Mouse (Mus musculus) erythroblast, embryonic 14.5 days (primary cell): ENCODE data around the gene Mfsd4a.

Experiments
- GATA1 ChIP-seq: IDR thresholded peaks from 2 replicates; pipeline ENCODE4 v1.6.1; 2012; ENCODE audit warnings: low read length, inconsistent platforms, mixed read lengths
- TAL1 ChIP-seq: IDR thresholded peaks from 3 replicates; pipeline ENCODE4 v1.6.1; 2012; ENCODE audit warnings: low read length, inconsistent platforms, mixed read lengths

DNA sequence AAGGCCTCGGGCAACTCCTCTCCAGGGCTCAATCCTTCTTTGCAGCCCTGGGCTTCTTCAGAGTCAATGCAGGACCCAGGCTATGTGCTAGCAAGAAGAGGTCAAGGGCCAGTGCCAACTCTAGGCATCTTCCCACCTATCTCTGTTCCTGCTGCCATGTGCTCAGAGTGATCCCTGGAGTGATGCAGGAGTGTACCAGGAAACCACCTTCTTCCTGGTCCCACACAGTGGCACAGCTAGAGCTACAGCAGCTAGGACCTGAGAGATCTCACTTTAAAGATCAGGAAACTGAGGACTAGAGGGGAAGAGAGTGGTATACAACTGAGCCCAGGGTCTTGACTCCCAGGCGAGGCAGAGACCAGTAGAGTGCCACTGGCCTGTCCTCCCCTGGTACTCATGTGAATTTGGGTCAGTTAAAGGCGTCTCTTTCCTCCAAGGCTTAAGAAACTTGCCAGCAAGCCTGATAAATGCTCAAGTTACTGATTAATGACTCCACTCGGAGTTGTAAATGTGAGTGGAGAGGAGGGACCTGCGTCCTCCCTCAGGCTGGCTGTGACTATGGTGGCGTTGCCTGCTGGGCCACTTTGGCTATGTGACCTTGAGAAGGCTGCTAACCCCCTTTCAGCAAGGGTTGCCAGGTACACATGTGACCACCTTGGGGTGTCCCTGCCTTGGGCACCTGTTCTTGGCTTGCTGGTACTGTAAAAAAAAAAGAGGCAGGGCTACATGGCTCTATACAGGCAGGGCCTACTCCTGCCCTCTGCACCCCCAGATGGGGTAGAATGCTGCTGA is 5.9 kb downstream of the Mfsd4a start:
- TF ChIP-seq GATA1 (no peak), TAL1 (no peak)
